Mouse (Mus musculus): Measurements from ENCODE around the gene AF067061. TPM values are rescaled to one million over a fixed set of nuclear protein-coding genes. Genes with fewer than 3 reads are reported as not detected.
"Not testable (repeated sequence)": the region's sequence is repeated elsewhere in the genome, so short reads cannot be mapped to it uniquely, and the experiment has no call there.

AF067061 gene
- total RNA-seq (2021), result not detected

DNA sequence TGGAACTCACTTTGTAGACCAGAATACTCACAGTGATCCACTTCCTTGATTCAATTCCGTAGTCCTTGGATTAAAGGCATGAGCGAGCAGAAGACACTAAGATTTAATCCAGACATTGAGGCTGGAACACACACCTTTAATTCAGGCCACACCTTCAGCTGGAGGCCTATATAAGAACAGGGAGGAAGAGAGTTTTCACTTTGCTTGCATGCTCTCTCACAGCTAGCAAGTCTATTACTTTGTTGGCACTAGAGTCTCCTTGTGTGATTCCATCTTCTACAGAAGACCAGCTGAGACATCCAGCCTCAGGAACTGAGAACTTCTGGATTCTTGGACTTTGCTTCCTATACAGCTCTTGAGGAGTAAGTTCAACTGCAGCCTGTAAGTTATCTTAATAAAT, at the start of gene AF067061:
TSS of gene AF067061 (plus strand) at position 245 of the 400 bp plus-strand sequence.
- DNase-seq, result not testable (repeated sequence)

- DNase-seq, result not testable (repeated sequence)
These were observed 47.1 kb upstream of the AF067061 start, which contains the start of gene Gm21762 for GRCm38 (mm10) chr13:120215847-120216246. Gm21762 (minus strand) TSS chr13:120215947.

GRCm38 (mm10) chr13:120220922-120221321, 42.0 kb upstream of the AF067061 start:
- DNase-seq, result not testable (repeated sequence)

DNA sequence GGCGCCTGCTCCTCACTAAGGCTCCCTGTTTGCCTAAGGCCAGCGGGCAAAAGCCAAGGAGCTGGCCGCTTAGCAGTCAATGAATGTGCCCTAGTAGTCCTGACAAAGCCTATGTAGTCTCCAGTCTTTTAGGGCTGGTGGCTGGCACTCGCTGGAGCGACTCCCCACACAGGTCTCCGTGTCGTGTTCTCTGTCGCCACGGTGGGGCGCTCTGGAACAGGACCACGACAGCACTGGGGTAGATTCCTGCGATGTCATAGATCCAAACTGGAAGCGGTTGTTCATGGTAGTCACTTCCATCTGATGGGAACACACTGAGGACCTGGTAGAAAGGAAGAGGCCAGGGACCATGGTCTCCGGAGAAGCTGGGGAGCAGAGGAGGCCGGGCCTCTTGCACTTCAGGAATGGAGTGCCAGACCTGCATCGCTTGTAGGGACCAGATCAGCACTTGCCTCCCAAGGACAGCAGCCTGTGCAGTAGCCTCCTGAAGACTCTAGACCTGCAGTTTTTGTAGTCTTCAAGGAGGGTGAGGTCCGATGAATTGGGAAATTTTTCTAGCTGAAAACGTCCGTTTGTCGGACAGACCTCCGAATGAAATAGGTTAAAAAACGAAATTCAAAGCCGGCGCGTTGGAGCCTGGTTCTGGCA, 39.8 kb upstream of the AF067061 start:
- not testable (repeated sequence) for DNase-seq

DNA sequence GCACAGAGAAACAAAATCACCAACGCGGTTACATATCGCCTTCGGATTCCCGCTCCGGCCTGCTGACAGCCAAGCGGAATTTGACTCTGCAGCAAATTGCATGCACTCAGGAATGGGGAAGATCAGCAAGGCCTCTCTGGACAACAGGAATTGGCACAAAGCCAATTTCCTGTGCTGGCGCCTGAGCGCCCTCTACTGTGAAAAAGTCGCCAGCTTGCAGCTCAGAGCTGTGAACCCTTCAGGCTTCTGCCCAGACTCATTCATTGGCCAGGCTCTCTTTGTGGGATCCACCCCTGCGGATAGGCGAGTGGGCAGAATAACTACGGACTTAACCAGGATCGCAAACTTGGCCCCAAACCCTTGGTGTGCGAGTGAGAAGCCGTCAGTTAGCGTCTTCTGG, 31.1 kb upstream of the AF067061 start:
- DNase-seq, result not testable (repeated sequence)

GRCm38 (mm10) chr13:120232447-120233049, 30.4 kb upstream of the AF067061 start:
- DNase-seq, result not testable (repeated sequence)

GRCm38 (mm10) chr13:120238811-120239210, 24.1 kb upstream of the AF067061 start, which contains the start of gene Gm21731:
Gm21731 (plus strand) TSS chr13:120239111.
- DNase-seq, result not testable (repeated sequence)

GRCm38 (mm10) chr13:120251208-120251924, 11.5 kb upstream of the AF067061 start:
- not testable (repeated sequence) for DNase-seq

GRCm38 (mm10) chr13:120258817-120259658, 3.9 kb upstream of the AF067061 start:
- DNase-seq, result not testable (repeated sequence)

DNA sequence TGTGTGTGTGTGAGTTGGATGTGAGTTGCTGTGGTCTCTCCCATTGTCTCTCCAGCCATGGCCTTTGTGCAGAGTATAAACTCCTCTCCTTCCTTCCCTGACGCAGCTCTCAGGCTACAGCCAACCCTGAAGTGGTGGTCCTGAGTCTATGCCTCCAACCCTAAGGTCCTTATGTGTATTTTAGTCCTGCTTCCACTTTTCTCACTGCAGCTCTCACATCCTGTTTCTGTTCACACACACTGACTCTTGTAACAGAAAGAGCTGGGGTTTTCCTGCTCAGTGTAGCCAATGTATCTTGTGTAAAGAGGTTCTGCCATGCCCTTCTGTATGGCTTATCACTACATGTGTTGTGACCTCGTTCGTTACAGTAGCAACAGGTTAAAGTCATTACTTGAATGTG, 3.2 kb upstream of the AF067061 start:
- not testable (repeated sequence) for DNase-seq

- DNase-seq, result not testable (repeated sequence)
These were observed 14.9 kb downstream of the AF067061 start for GRCm38 (mm10) chr13:120277837-120278236.

DNA sequence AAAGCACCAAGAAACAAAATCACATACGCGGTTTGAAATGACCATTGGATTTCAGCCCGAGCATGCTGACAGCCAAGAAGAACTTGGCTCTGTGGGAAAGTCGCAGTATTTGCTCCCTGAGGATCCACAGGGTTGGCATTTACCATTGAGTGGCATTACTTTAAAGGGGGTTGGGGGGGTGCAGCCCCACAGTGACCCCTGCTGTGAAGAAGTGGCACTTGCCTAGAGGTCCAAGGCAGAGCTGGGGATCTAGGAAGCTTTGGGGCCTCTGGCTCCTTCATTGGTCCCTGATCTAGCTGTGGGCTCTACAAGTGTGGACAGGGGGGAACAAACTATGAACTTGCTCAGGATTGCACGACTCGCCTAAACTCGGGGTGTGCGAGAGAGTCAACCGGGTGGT, 15.9 kb downstream of the AF067061 start:
- no peak for DNase-seq

DNA sequence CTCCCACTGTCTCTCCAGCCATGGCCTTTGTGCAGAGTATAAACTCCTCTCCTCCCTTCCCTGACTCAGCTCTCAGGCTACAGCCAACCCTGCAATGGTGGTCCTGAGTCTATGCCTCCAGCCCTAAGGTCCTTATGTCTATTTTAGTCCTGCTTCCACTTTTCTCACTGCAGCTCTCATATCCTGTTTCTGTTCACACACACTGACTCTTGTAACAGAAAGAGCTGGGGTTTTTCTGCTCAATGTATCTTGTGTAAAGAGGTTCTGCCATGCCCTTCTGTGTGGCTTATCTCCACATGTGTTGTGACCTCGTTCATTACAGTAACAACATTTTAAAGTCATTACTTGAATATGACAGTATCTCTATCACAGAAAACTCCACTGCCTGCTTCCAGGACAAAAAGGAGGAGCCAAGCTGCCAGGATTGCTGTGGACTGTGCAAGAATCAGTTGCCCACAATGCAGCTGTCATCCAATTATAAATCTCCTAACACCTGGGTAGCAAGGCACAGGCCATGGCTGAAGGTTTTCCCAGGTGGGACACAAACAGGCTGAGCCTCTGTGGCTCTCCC, 36.5 kb downstream of the AF067061 start:
- DNase-seq, result no peak

GRCm38 (mm10) chr13:120299991-120300442, 37.1 kb downstream of the AF067061 start, which contains the start of gene BC147527:
BC147527 (plus strand) TSS chr13:120300392.
- no peak for DNase-seq

DNA sequence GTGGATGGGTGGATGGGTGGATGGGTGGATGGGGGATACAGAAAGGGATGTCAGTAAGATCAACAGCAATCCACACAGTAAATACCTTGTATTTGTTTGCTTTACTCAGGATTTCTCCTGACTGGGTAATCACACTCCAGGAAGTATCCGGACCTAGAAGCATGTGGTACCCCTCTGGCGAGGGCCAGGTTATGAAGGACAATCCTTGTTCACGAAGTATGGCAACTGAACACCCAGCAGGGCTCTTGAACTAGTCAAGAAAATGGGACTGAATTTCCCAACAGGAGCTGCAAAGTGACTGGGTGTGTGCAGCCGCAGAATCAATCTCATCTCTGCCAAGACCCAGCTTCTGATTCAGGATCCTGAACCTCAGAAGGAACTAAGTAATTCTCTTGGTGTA, 37.9 kb downstream of the AF067061 start:
- no peak for DNase-seq

- no peak for DNase-seq
These were observed 47.8 kb downstream of the AF067061 start for GRCm38 (mm10) chr13:120310749-120311148.

GRCm38 (mm10) chr13:120313584-120313983, 50.7 kb downstream of the AF067061 start:
- DNase-seq, result no peak

Data from layer of hippocampus, postnatal 36 days (tissue).